In genomic region chr5:114985074-114985473, GRCm38 (mm10) we compare ENCODE assay signal across 27 mouse cellular contexts. TPM values are rescaled to one million over a fixed set of nuclear protein-coding genes. Genes with fewer than 3 reads are reported as not detected.
DNase-seq lines count a peak whose midpoint lies in the region; ATAC-seq and TF ChIP-seq lines count a peak whose summit lies in the region.
"Had no signal": no experiment of that assay in that cellular context is flagged by ENCODE, and none has a peak within 500 bp of the region (broad histone marks: within the 10 kb centered on the region; RNA-seq: fewer than 3 reads in every experiment).

No protein-coding gene starts in this region.

- peak overlapping the region; percentile 21; the same call in 1 of the 2 replicates for H3K27ac ChIP-seq in liver, adult 2 months (replicated peaks; ENCODE audit: insufficient read depth, low read depth, low read length)
- H3K27ac ChIP-seq in intestine, postnatal 0 days (ENCODE audit: low read depth, low read length) = peak overlapping the region; percentile 46; the same call in 1 of the 2 replicates
- H3K27ac ChIP-seq: gastrocnemius, adult 2 months; heart, embryonic 15.5 days; hindbrain, embryonic 10.5 days; hindbrain, embryonic 13.5 days had no signal

- no peak overlapping the region for H3K4me2 ChIP-seq in intestine, postnatal 0 days (replicated peaks; ENCODE audit: low read depth)
- H3K4me2 ChIP-seq: heart, embryonic 12.5 days; heart, embryonic 15.5 days; hindbrain, embryonic 13.5 days had no signal

- H3K27me3 ChIP-seq in liver, adult 2 months (ENCODE audit: control insufficient read depth, insufficient read depth, low read length) = no peaks in the 10 kb centered on the region
- no peaks in the 10 kb centered on the region for H3K27me3 ChIP-seq in intestine, postnatal 0 days (replicated peaks; ENCODE audit: control insufficient read depth, insufficient read depth, low read length)
- H3K27me3 ChIP-seq: heart, embryonic 12.5 days; heart, embryonic 15.5 days; hindbrain, embryonic 13.5 days had no signal

- no peak for TF ChIP-seq POLR2A in liver, adult 2 months (IDR thresholded peaks at IDR 0.05; ENCODE audit: extremely low read depth, insufficient read depth, low read length)

- DNase-seq in liver, adult 2 months (ENCODE audit: extremely low read depth, low read depth, low spot score) = peak; percentile 87
- DNase-seq in liver (no peak), ZHBTc4 (ENCODE audit: low read depth, low spot score) (peak; percentile 42)
- no peak for DNase-seq in spleen, postnatal 14 days (ENCODE audit: low spot score in 2 of 2)
- DNase-seq: adrenal gland, postnatal 10 days; adrenal gland, postnatal 36 days; cerebellum, adult 18-20 months; cerebellum, adult 9-10 months; cerebellum, postnatal 14 days; gastrocnemius, adult 2 months; gastrocnemius, postnatal 14 days; heart, adult 18-20 months; heart, postnatal 10 days; heart, postnatal 36 days had no signal

- H3K79me2 ChIP-seq in liver, adult 2 months (ENCODE audit: control insufficient read depth, insufficient read depth, low read length) = no peaks in the 10 kb centered on the region

- no peak overlapping the region for H3K4me3 ChIP-seq in liver, adult 2 months (ENCODE audit: insufficient read depth, low read depth, low read length)
- no peak overlapping the region for H3K4me3 ChIP-seq in intestine, postnatal 0 days (ENCODE audit: low read depth, low read length)
- H3K4me3 ChIP-seq: gastrocnemius, adult 2 months; heart, embryonic 12.5 days; heart, embryonic 15.5 days; hindbrain, embryonic 10.5 days; hindbrain, embryonic 13.5 days had no signal

- no peaks in the 10 kb centered on the region for H3K36me3 ChIP-seq in liver, adult 2 months (ENCODE audit: control insufficient read depth, insufficient read depth, low read length)
- no peaks in the 10 kb centered on the region for H3K36me3 ChIP-seq in intestine, postnatal 0 days (ENCODE audit: control insufficient read depth, insufficient read depth)
- H3K36me3 ChIP-seq: heart, embryonic 12.5 days; heart, embryonic 15.5 days; hindbrain, embryonic 10.5 days; hindbrain, embryonic 13.5 days had no signal

- peak; percentile 59 for ATAC-seq in intestine, postnatal 0 days
- ATAC-seq in erythroblast, adult 5-6 weeks (replicated peaks; ENCODE audit: low FRiP score, poor library complexity, severe bottlenecking) = no peak
- ATAC-seq: forebrain, embryonic 14.5 days; forebrain, postnatal 0 days; hindbrain, embryonic 16.5 days had no signal

- no peaks in the 10 kb centered on the region for H3K9me3 ChIP-seq in intestine, postnatal 0 days (ENCODE audit: control insufficient read depth)
- H3K9me3 ChIP-seq: heart, embryonic 15.5 days; hindbrain, embryonic 10.5 days had no signal

- H3K9ac ChIP-seq in liver, adult 2 months (ENCODE audit: low read depth, low read length) = no peak overlapping the region
- H3K9ac ChIP-seq in intestine, postnatal 0 days (ENCODE audit: low read depth, low read length) = no peak overlapping the region
- H3K9ac ChIP-seq: forebrain, postnatal 0 days; heart, embryonic 12.5 days; heart, embryonic 15.5 days; hindbrain, embryonic 13.5 days had no signal

- H3K4me1 ChIP-seq in liver, adult 2 months (ENCODE audit: control insufficient read depth, insufficient read depth, low read length) = peaks cover 7% of the 10 kb centered on the region
- H3K4me1 ChIP-seq in intestine, postnatal 0 days (replicated peaks; ENCODE audit: control insufficient read depth, insufficient read depth, low read length) = no peaks in the 10 kb centered on the region
- H3K4me1 ChIP-seq: hindbrain, embryonic 13.5 days had no signal

- no peak for TF ChIP-seq CTCF in liver, adult 2 months (IDR thresholded peaks at IDR 0.05; ENCODE audit: low read depth, low read length)
- TF ChIP-seq CTCF in intestine, postnatal 0 days (IDR thresholded peaks at IDR 0.05; ENCODE audit: low read depth) = no peak

RNA-seq across cellular contexts. Expression of gene Hnf1a, which starts 14.2 kb away (rescaled TPM):
- 6.1 and 9.3 TPM in 2 replicates for total RNA-seq in liver, adult 2 months (2014; rRNA removed)
- 13.5 and 19.2 TPM in 2 replicates for polyA plus RNA-seq in liver, adult 2 months (2012; rRNA removed)
- polyA plus RNA-seq in intestine, postnatal 0 days (2015; fragmentation: Nextera tagmentation; extraction: Ambion mirVana) = 15.9 and 16.1 TPM in 2 replicates
- not detected in 2 replicates for total RNA-seq in erythroblast, adult 5-6 weeks (2015; ENCODE audit: low replicate concordance)
- not detected in 2 replicates for total RNA-seq in erythroblast, adult 5-6 weeks (2017; ENCODE audit: low replicate concordance)
- total RNA-seq: adrenal gland, adult 18-20 months; forebrain, postnatal 0 days; gastrocnemius, adult 2 months; gastrocnemius, postnatal 14 days; heart, adult 18-20 months; heart, postnatal 10 days; heart, postnatal 36 days had no signal
- polyA plus RNA-seq: embryonic facial prominence, embryonic 11.5 days; forebrain, embryonic 11.5 days; forebrain, embryonic 14.5 days; forebrain, postnatal 0 days; frontal cortex, adult 2 months; hindbrain, embryonic 10.5 days; hindbrain, embryonic 13.5 days; hindbrain, embryonic 16.5 days had no signal

RNA-seq across cellular contexts. Expression of gene Sppl3, which starts 25.9 kb away (rescaled TPM):
- 8.7 and 13.1 TPM in 2 replicates for total RNA-seq in liver, adult 2 months (2014; rRNA removed)
- polyA plus RNA-seq in liver, adult 2 months (2012; rRNA removed) = 23.7 and 24.0 TPM in 2 replicates
- 19.5 and 20.8 TPM in 2 replicates for polyA plus RNA-seq in intestine, postnatal 0 days (2015; fragmentation: Nextera tagmentation; extraction: Ambion mirVana)
- total RNA-seq in erythroblast, adult 5-6 weeks (2015; ENCODE audit: low replicate concordance) = 33.6 and 39.0 TPM in 2 replicates
- total RNA-seq in erythroblast, adult 5-6 weeks (2017; ENCODE audit: low replicate concordance) = 57.8 and 59.4 TPM in 2 replicates

RNA-seq across cellular contexts. Expression of gene 2210016L21Rik, which starts 43.1 kb away (rescaled TPM):
- 3.0 and 5.2 TPM in 2 replicates for total RNA-seq in liver, adult 2 months (2014; rRNA removed)
- 5.2 and 6.1 TPM in 2 replicates for polyA plus RNA-seq in liver, adult 2 months (2012; rRNA removed)
- polyA plus RNA-seq in intestine, postnatal 0 days (2015; fragmentation: Nextera tagmentation; extraction: Ambion mirVana) = 55.6 and 56.5 TPM in 2 replicates
- 0.77 and 6.5 TPM in 2 replicates for total RNA-seq in erythroblast, adult 5-6 weeks (2015; ENCODE audit: low replicate concordance)
- total RNA-seq in erythroblast, adult 5-6 weeks (2017; ENCODE audit: low replicate concordance) = 2.9 and 9.2 TPM in 2 replicates

Comparison
In these comparisons a context has a peak if more than half of its experiments do, and no peak if none do; other contexts are left out.
1. DNase-seq: peak in liver, adult 2 months (single experiment) and ZHBTc4 (single experiment); none in liver (single experiment) and spleen, postnatal 14 days (0 of 2).